Mouse (Mus musculus): ENCODE data around the gene Ncf1. TPM values are rescaled to one million over a fixed set of nuclear protein-coding genes. Genes with fewer than 3 reads are reported as not detected.

Ncf1 gene
- polyA plus RNA-seq, 1 experiment from 2014 or later: 2.1 TPM

DNA sequence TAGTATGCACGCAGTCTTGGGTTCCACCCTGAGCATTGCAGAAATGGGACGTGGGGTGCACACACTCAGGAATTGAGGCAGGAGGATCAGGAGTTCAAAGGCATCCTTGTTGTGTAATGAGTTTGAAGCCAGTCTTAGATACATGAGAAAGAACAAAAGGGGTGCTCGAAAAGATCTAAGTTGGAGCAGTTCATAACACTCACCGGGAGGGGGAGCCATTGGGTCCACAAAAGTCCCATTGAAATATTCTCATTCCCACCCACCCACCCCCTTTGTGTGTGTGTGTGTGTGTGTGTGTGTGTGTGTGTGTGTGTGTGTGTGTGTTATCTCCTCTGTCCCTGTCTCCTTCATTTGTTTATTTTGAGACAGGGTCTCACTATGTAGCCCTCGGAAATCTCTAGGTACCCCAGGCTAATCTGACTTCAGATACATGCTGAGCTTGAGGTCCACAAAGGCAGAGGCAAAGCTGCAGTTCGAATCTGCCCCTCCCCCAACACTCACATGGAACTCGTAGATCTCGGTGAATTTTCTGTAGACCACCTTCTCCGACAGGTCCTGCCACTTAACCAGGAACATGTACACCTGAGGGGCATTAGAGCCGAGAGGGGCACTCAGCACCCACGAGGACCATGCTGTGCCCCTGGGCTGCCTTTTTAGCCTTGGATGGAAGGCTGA is 1.7 kb downstream of the Ncf1 start:
- H3K27ac ChIP-seq (replicated peaks): no peak overlapping the region
- peaks cover 2% of the 10 kb centered on the region; the same call in 1 of the 2 replicates for H3K27me3 ChIP-seq
- no peak for ATAC-seq (replicated peaks)
- H3K4me1 ChIP-seq: no peaks in the 10 kb centered on the region
- no peaks in the 10 kb centered on the region for H3K36me3 ChIP-seq
- H3K4me3 ChIP-seq: no peak overlapping the region
- no peak overlapping the region for H3K9ac ChIP-seq (replicated peaks)
- no peaks in the 10 kb centered on the region for H3K9me3 ChIP-seq
- WGBS: 39% methylated on average over 11 of the region's 11 CpGs
- H3K4me2 ChIP-seq (replicated peaks): no peak overlapping the region

DNA sequence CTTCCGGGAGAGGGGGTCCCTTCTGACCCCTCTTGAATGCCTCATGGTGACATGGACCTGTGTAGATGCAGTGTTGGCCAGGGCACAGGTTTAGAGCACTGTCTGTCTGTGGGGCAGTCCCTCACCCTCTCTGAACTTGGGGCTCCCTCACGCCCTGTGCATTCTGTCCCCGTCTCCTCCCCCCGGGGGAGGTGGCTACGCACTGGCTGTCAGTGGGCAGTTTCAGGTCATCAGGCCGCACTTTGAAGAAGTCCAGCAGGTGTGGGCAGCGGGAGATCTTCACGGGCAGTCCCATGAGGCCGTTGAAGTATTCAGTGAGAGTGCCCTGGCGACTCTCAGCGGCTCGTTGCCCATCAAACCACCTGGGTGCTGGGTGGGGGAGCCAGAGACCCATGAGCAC is 2.5 kb downstream of the Ncf1 start:
- H3K4me1 ChIP-seq: peaks cover 2% of the 10 kb centered on the region
- H3K4me3 ChIP-seq: no peak overlapping the region
- no peak overlapping the region for H3K9ac ChIP-seq (replicated peaks)
- H3K9me3 ChIP-seq: no peaks in the 10 kb centered on the region
- WGBS: 77% methylated on average over 12 of the region's 12 CpGs
- peaks cover 10% of the 10 kb centered on the region; the same call in 1 of the 2 replicates for H3K27me3 ChIP-seq
- no peak for ATAC-seq (replicated peaks)
- no peak overlapping the region for H3K4me2 ChIP-seq (replicated peaks)
- H3K27ac ChIP-seq (replicated peaks): no peak overlapping the region
- no peaks in the 10 kb centered on the region for H3K36me3 ChIP-seq

DNA sequence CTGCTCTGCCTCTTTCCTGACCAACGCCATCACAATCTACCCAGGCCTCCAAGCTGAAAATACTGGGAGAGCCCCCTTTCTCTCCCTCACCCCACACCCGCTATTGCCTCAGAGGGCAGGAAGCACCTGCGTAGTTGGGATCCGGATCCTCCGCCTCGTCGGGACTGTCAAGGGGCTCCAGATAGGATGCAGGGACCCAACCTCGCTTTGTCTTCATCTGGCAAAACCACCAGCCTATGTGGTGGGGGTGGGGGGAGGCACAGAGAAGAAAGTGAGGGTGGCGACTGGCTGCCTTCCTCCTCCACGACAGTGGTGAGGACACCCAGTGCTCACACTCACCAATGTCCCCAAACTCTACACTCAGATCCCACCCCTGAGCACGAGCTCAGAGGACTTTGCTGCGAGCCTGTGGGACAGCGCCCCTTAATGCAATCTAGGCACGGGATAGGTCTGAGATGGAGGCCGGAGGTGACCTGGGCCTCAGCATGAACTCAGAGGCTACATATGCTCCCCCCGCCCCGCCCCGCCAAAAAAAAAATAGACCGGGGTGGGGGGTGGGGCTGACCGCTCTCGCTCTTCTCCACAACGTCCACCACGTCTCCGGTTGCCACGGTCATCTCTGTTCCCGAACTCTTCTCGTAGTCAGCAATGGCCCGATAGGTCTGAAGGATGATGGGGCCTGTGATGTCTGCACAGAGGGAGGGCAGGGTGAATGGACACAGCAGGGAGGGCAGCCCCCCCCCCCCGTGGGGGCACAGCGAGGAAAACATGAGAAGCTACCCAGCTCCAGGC is 4.1 kb downstream of the Ncf1 start:
- H3K27me3 ChIP-seq: peaks cover 12% of the 10 kb centered on the region; the same call in 1 of the 2 replicates
- no peak for ATAC-seq (replicated peaks)
- peaks cover 9% of the 10 kb centered on the region for H3K4me1 ChIP-seq
- H3K36me3 ChIP-seq: no peaks in the 10 kb centered on the region
- H3K27ac ChIP-seq (replicated peaks): no peak overlapping the region
- no peak overlapping the region for H3K9ac ChIP-seq (replicated peaks)
- no peak overlapping the region for H3K4me2 ChIP-seq (replicated peaks)
- no peak overlapping the region for H3K4me3 ChIP-seq
- 85% methylated on average over 30 of the region's 30 CpGs for WGBS
- no peaks in the 10 kb centered on the region for H3K9me3 ChIP-seq

DNA sequence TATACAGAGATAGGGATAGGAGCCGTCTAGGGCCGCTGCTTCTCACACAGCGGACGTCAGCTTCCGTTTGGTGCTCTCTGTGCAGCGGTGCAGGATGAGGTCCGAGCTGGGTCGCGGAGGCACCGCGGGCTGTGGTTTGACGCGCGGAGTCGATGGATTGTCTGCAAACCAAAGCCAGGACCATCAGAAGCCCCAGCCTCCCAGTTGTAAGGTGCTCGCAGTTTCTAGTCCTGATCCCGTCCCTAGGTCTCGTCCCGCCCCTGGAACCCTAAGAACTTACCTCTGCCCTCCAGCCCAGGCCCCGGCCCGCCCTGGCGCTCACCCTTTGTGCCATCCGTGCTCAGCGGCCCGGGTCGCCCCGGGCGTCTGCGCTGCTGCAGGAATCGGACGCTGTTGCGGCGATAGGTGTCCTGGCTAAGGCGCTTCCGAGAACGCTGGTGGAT is 7.7 kb downstream of the Ncf1 start:
- Histone ChIP-seq H3K4me2 (replicated peaks) (peak overlapping the region; percentile 47), H3K27ac (replicated peaks) (no peak overlapping the region), H3K27me3 (peaks cover 12% of the 10 kb centered on the region; the same call in 1 of the 2 replicates), H3K4me1 (peaks cover 9% of the 10 kb centered on the region), H3K4me3 (peak overlapping the region; percentile 30), H3K9ac (replicated peaks) (peak overlapping the region; percentile 45), H3K9me3 (no peaks in the 10 kb centered on the region), H3K36me3 (0 out of 2 replicates have a peak, but pooled peaks cover 3% of the 10 kb centered on the region)
- 5% methylated on average over 36 of the region's 36 CpGs for WGBS
- ATAC-seq (replicated peaks): no peak

DNA sequence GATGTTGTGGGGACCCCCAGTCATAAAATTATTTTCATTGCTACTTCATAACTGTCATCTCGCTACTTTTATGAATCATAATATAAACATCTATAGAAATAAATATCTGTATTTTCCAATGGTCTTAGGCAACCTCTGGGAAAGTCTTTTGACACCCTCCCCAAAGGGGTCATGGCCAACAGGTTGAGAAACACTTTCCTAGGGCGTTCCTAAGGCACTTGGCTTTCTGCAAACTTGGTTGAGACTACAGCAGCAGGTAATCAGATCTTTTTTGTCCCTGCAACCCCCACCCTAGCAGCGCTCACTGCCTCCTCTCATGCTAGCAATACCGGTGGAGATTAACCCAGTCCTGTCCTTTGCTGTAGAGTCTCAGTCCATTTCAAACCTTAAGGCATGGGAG is 8.1 kb downstream of the Ncf1 start:
- no peak for ATAC-seq (replicated peaks)
- H3K36me3 ChIP-seq: 0 out of 2 replicates have a peak, but pooled peaks cover 3% of the 10 kb centered on the region
- no peak overlapping the region for H3K27ac ChIP-seq (replicated peaks)
- H3K4me3 ChIP-seq: no peak overlapping the region
- no peak overlapping the region; the same call in 1 of the 2 replicates for H3K4me2 ChIP-seq (replicated peaks)
- WGBS: 45% methylated on average over 4 of the region's 4 CpGs
- no peak overlapping the region; the same call in 1 of the 2 replicates for H3K9ac ChIP-seq (replicated peaks)
- peaks cover 12% of the 10 kb centered on the region; the same call in 1 of the 2 replicates for H3K27me3 ChIP-seq
- peaks cover 9% of the 10 kb centered on the region for H3K4me1 ChIP-seq
- H3K9me3 ChIP-seq: no peaks in the 10 kb centered on the region

DNA sequence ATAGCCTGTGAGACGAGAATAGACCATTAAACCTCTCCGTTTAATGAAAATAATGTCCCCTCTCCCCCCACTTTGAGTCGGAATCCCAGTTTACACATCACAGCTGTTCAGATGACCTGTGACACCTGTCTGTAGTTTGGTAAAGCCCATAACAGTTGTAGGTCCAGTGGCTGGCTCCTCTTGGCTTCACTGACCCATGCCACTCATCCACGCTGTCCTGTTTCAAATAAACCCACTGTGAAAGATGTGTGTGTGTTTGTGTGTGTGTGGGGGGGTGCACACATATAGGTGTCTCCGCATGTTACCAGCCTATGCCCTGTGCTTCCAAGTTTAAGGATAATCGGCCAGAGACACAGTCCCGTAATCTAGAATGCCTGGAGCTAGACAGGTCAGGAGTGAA is 11.5 kb downstream of the Ncf1 start:
- H3K27me3 ChIP-seq: peaks cover 12% of the 10 kb centered on the region; the same call in 1 of the 2 replicates

GRCm38 (mm10) chr5:134214021-134214806 is 15.2 kb downstream of the Ncf1 start:
- 0 out of 2 replicates have a peak, but pooled peaks cover 4% of the 10 kb centered on the region for H3K36me3 ChIP-seq
- H3K9ac ChIP-seq (replicated peaks): no peak overlapping the region
- H3K27me3 ChIP-seq: no peaks in the 10 kb centered on the region
- no peak overlapping the region for H3K27ac ChIP-seq (replicated peaks)
- no peaks in the 10 kb centered on the region for H3K9me3 ChIP-seq
- H3K4me3 ChIP-seq: no peak overlapping the region
- whole genome bisulfite sequencing: 78% methylated on average over 12 of the region's 12 CpGs
- no peaks in the 10 kb centered on the region for H3K4me1 ChIP-seq
- H3K4me2 ChIP-seq (replicated peaks): no peak overlapping the region
- ATAC-seq (replicated peaks): no peak

More for the DNA sequence above, 11.5 kb downstream of the Ncf1 start:
- 0 out of 2 replicates have a peak, but pooled peaks cover 3% of the 10 kb centered on the region for H3K36me3 ChIP-seq
- H3K4me3 ChIP-seq: no peak overlapping the region
- H3K9ac ChIP-seq (replicated peaks): no peak overlapping the region
- H3K4me2 ChIP-seq (replicated peaks): no peak overlapping the region
- no peaks in the 10 kb centered on the region for H3K9me3 ChIP-seq
- 93% methylated on average over 7 of the region's 7 CpGs for WGBS
- no peak overlapping the region for H3K27ac ChIP-seq (replicated peaks)
- ATAC-seq (replicated peaks): no peak
- H3K4me1 ChIP-seq: peaks cover 9% of the 10 kb centered on the region

GRCm38 (mm10) chr5:134209931-134210554 is 19.4 kb downstream of the Ncf1 start:
- Histone ChIP-seq H3K36me3 (0 out of 2 replicates have a peak, but pooled peaks cover 5% of the 10 kb centered on the region), H3K9ac (replicated peaks) (no peak overlapping the region), H3K27ac (replicated peaks) (no peak overlapping the region), H3K4me2 (replicated peaks) (no peak overlapping the region), H3K4me3 (no peak overlapping the region), H3K9me3 (no peaks in the 10 kb centered on the region), H3K27me3 (no peaks in the 10 kb centered on the region), H3K4me1 (no peaks in the 10 kb centered on the region)
- no peak for ATAC-seq (replicated peaks)
- WGBS: 78% methylated on average over 11 of the region's 11 CpGs

- Histone ChIP-seq H3K9ac (replicated peaks) (no peak overlapping the region), H3K4me1 (no peaks in the 10 kb centered on the region), H3K27me3 (no peaks in the 10 kb centered on the region), H3K4me2 (replicated peaks) (no peak overlapping the region), H3K27ac (replicated peaks) (no peak overlapping the region), H3K4me3 (no peak overlapping the region), H3K9me3 (no peaks in the 10 kb centered on the region), H3K36me3 (0 out of 2 replicates have a peak, but pooled peaks cover 5% of the 10 kb centered on the region)
- WGBS: 86% methylated on average over 10 of the region's 10 CpGs
- ATAC-seq (replicated peaks): no peak
Measured at GRCm38 (mm10) chr5:134206721-134207120, 22.7 kb downstream of the Ncf1 start.

DNA sequence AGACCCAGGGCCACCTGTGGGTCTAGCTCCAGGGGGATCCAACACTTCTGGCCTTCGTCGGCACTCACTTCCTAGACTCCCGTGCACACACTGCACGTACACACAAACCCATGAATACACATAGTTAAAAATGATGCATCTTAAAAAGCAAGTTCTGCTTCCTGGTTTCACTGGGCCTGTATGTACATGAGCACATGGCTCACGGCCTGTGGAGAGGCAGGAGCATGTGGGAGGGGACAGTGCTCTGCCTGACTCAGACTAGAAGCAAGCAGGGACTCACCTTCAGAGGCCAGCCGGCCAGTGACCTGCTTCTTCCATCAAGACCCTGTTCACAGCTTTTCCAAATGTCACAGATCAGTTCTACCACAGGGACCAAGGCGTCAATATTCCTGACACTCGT is 35.8 kb downstream of the Ncf1 start:
- WGBS: 91% methylated on average over 8 of the region's 8 CpGs
- no peak overlapping the region for H3K4me2 ChIP-seq (replicated peaks)
- no peak overlapping the region for H3K27ac ChIP-seq (replicated peaks)
- no peak for ATAC-seq (replicated peaks)
- H3K9me3 ChIP-seq: no peaks in the 10 kb centered on the region
- H3K4me3 ChIP-seq: no peak overlapping the region
- H3K27me3 ChIP-seq: no peaks in the 10 kb centered on the region
- H3K36me3 ChIP-seq: peaks cover 13% of the 10 kb centered on the region
- no peaks in the 10 kb centered on the region for H3K4me1 ChIP-seq
- no peak overlapping the region for H3K9ac ChIP-seq (replicated peaks)

- no peak overlapping the region for H3K27ac ChIP-seq (replicated peaks)
- ATAC-seq (replicated peaks): no peak
- H3K27me3 ChIP-seq: no peaks in the 10 kb centered on the region
- no peaks in the 10 kb centered on the region for H3K36me3 ChIP-seq
- WGBS: 92% methylated on average over 7 of the region's 7 CpGs
- no peak overlapping the region for H3K9ac ChIP-seq (replicated peaks)
- no peak overlapping the region for H3K4me3 ChIP-seq
- H3K4me1 ChIP-seq: peaks cover 4% of the 10 kb centered on the region
- H3K4me2 ChIP-seq (replicated peaks): no peak overlapping the region
- H3K9me3 ChIP-seq: no peaks in the 10 kb centered on the region
Measured at GRCm38 (mm10) chr5:134188571-134188970, 40.9 kb downstream of the Ncf1 start.

Measured in forebrain, embryonic 15.5 days (tissue).